Mouse (Mus musculus) cerebellum, adult 2 months (tissue): Measurements from ENCODE around the gene Dusp19.

ENCODE experiments used
- CTCF ChIP-seq: fragments of 200-500 bp; IDR thresholded peaks from 2 replicates; pipeline ENCODE4 v1.5.1; 2011; ENCODE audit warnings: low read depth, mild to moderate bottlenecking, control low read depth, low read length, moderate library complexity, borderline replicate concordance; ENCODE audit not compliant: insufficient read depth
- POLR2A ChIP-seq: fragments of 200-500 bp; IDR thresholded peaks from 2 replicates; pipeline ENCODE4 v1.6.1; 2011; ENCODE audit warnings: low read length, control low read depth, borderline replicate concordance; ENCODE audit not compliant: insufficient read depth

DNA sequence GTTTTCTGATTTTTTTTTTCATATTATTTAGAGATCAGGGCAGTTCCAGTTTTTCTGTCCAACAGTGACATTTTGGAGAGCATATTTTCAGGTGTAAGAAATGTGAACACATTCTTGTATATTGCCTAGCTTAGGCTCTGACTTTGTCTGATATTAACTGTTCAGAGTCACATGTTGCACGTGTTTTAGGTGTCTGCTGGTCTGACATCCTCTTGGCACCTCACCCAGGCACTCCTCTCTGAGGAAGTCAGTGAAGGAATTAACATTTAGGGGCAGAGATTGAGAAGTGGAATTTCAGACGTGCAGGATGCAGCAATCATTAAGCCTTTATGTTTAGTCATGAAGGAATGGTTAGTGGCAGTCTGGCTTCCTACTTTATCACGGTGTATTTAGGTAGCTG, 23.0 kb downstream of the Dusp19 start:
- TF ChIP-seq CTCF, result no peak
- no peak for TF ChIP-seq POLR2A
